Mouse (Mus musculus) thymus, adult 2 months (tissue): ENCODE data around the gene Kpna1.

Experiments used
- CTCF ChIP-seq: fragments of 200-500 bp; IDR thresholded peaks from 2 replicates; pipeline ENCODE4 v1.5.1; 2012; ENCODE audit warnings: mild to moderate bottlenecking, control low read depth, low read length, moderate library complexity, borderline replicate concordance; ENCODE audit not compliant: control insufficient read depth, poor library complexity, insufficient read depth; ENCODE audit errors: extremely low read depth
- POLR2A ChIP-seq: fragments of 200-500 bp; IDR thresholded peaks from 2 replicates; pipeline ENCODE4 v1.6.1; 2012; ENCODE audit warnings: mild to moderate bottlenecking, low read length, control low read depth, moderate library complexity; ENCODE audit not compliant: control insufficient read depth, poor library complexity, insufficient read depth; ENCODE audit errors: extremely low read depth

- no peak for TF ChIP-seq CTCF
- no peak for TF ChIP-seq POLR2A
Measured at GRCm38 (mm10) chr16:35987930-35988329, 9.4 kb downstream of the Kpna1 start.
